Mouse (Mus musculus): ENCODE results near the gene Lamp1.

The Lamp1 gene

DNA sequence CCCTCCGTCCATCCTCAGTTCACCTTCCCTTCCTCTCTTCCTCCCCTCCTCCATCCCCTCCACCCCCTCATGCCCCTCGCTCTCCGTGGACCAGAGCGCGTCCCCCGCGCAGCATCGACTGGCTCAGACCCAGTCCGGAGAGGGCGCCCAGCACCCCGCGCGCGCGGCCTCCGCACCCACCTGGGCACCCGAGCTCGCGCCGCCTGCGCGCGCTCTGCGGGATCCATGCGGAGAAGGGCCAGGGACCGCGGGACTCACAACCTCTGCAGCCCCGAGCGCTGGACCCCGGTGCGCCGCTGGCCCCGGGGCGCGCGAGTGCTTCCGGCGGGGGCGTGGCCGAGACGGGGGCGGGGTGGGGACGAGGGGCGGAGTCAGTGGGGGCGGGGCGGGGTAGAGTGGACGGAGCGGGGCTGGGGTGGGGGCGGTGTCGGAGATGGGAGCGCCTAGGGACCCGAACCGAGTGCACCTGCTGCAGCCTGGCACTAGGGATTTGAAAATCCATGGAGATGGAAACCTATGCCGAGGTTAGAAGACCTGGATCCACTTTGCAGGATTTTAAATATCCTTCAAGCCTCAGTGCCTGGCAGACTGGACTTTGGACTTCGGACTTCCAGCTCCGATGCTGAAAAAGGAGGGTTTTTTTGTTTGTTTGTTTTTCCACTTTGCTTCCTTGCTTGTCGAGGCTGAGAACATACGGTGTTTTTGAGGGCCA is 41.5 kb downstream of the Lamp1 start, which contains the start of gene Grtp1:
Gene Grtp1 (minus strand): TSS at position 320 of the 712 bp plus-strand sequence.
- peak in 1 of 2 experiments; percentile 41 for DNase-seq (ENCODE audit: low spot score in 2 of 2)

DNA sequence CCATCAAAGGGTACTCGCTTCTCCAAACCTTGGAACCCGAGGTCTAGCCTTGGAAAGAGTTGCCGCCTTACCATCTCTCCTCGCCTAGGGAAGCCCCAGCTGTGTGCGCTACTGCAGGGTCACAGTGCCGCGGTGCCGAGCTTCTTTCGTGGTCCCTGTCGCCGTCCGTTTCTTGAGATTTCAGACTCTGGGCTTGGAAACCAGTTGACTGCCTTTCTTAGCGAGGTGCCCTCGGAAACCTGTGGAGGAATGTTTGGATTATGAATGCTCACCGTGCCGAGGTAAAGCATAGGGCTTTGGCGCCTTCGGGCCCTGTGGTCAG is 42.0 kb downstream of the Lamp1 start:
- no peak for DNase-seq (ENCODE audit: low spot score in 2 of 2)

DNA sequence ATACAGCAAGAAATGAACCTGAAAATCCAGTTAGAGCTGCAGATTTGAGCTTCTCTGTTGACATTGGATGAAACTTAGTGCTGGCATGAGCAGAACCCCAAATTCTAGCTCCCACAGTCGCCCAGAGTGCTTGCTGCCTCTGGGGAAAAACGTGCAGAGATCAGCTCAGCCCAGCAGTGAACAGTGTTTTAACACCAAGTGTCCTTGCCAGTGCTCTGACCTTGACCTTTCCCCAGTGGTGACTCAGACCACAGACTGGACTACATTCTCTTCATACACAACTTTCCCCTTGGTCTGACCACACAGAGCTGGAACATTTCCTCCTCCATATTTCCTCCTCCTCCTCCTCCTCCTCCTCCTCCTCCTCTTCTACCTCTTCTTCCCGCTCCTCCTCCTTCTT is 43.1 kb downstream of the Lamp1 start:
- no peak for DNase-seq (ENCODE audit: low spot score in 2 of 2)

DNA sequence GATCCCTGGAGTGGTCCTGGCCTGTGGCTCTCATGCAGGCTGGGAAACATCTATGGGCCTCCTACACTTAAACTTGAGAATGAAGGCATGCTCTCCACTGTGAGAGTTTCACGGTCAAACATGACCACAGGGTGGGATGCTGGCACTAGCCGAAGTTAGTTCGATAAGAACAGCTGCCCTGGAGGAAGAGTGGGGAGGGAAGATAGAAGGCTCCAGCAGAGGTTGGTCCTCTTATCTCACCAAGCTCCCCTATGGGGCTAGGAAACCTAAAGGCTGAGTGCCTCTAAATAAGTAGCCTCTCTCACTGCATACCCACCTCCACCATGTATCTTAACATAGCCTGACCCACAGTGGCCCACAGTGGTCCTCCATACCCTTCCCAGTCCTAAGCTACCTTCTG is 43.8 kb downstream of the Lamp1 start:
- DNase-seq (ENCODE audit: low spot score in 2 of 2), result no peak

DNA sequence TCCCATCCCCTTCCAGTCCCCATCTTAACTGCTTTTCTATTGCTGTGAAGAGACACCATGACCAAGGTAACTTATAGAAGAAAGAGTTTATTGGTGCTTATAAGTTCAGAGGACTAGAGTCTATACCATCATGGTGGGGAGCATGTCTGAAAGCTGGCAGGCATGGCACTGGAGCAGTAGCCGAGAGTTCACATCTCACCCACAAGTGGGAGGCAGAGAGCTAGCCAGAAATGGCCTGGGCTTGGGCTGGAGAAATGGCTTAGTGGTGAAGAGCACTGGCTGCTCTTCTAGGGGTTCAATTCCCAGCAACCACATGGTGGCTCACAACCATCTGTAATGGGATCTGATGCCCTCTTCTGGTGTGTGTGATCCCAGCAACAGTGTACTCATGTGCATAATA is 44.5 kb downstream of the Lamp1 start:
- DNase-seq (ENCODE audit: low spot score in 2 of 2), result no peak

DNA sequence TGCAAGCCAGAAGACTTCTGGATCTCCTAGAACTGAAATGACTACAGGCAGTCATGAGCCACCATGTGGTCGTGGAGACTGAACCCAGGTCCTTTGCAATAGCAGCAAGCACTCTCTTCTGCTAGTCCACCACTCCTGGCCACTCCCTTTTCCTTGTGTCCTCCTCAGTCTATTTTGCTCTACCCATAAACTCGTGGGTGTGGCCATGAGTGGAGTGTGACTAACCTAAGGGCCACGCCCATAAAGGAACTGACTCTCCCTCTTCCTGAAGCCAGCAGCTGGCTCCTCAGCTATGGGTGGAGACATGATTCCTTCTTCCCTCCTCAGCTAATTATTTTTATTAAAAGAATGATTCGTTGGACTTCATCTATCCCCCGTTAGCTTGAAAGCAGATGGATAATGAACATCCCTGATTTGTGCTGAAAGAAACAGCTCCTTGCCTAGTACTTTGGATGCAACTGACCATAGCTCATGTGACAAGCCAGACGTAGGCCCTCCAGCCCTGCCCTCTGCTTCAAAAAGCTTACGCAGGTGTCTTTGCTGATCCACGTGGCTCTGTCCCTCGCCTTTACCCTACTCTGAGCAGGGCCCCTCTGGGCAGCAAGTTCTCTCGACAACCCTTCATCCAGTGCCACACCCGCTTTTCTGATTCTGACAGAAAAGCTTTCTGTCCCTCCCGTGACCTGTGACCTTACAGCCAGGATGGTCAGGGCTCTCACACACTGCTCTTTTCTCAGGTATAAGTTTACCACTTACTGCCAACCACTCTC is 45.6 kb downstream of the Lamp1 start:
- DNase-seq (ENCODE audit: low spot score in 2 of 2), result peak; percentile 57 to 63

DNA sequence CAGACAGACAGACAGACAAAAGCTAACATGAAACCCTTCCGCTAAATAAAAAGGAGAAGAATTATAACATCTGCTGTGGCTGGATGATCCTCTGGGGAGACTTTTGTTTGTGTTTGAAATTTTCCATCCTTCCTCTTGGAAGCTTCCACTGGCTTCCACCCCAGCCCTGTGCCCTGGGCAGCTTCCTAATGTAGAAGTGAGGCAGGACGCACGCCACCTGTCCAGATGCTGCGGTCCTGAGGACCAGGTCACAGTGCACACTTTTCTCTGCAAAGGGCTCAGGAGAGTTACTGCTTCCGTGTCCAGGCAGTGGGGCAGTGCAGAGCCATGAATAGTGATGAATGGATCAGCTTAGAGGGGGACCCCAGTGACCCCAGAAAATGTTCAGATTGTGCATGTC is 46.4 kb downstream of the Lamp1 start:
- no peak for DNase-seq (ENCODE audit: low spot score in 2 of 2)

DNA sequence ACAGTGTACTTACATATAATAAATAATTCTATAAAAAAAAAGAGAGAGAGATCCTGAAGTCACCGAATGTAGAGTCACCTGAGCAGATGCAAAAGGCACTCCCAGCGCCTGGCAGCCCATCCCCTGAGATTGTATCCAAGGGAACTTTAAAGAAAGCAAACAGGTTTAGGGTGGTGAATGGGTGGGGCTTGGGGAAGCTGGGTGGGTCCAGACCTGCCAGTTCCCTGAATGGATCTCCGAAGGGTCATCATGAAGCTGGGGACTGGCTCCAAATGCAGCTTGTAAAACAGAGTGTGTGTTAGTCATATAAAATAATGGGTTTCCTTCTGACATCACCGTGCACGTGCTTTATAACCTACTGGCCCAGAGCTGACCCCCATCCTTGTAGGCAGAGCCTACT is 47.3 kb downstream of the Lamp1 start:
- DNase-seq (ENCODE audit: low spot score in 2 of 2), result peak in 1 of 2 experiments; percentile 23

DNA sequence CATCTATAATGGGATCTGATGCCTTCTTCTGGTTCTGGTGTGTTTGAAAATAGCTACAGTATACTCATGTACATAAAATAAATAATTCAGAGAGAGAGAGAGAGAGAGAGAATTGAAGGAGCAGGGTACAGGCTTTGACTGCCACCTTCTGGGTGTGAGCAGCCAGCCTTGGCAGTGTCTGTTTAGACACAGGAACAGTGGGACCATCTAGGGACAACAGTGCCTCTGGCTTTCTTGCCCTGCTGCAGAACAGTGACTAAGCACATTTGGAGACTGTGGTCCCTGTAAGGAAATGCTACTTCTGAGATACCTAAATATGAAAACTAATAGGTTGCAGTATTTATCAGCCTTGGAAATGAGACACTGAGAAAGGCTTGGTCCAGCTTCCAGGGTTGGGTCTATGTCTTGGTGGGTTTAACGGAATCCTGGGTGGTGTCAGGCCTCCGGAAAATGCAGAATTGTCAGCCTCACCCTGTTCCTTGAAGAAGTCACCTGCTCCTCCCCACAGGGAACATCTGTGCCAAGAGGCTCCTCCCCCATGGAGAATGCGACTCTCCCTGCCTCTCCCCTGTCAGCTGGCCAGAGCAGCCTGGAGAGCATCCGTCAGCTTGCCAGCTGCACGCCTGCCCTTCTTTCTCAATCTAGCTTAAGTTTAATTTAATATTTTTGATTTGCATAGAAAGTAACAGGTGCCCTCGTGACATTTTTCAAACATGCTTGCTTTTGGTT is 49.8 kb downstream of the Lamp1 start:
- DNase-seq (ENCODE audit: low spot score in 2 of 2), result peak in 1 of 2 experiments; percentile 52

DNA sequence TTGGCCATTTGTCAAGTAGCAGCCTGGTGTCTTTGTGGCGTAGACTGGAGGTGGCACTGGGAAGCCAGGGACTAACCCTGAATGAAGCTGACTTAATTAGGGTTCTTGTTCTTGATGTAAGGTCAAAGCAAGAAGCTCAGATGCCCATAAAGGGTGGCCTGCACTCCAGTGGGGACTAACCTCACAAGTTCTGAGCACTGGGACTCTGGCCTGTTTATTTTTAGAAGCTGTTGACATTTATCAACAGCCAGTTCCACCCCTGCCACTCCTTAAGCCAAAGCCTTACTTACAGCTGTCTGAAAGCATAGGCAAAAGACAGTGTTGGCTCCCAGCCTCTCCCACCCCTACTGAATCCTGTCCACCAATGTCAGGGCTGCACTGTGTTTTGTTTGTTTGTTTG is 50.8 kb downstream of the Lamp1 start:
- no peak for DNase-seq (ENCODE audit: low spot score in 2 of 2)

DNA sequence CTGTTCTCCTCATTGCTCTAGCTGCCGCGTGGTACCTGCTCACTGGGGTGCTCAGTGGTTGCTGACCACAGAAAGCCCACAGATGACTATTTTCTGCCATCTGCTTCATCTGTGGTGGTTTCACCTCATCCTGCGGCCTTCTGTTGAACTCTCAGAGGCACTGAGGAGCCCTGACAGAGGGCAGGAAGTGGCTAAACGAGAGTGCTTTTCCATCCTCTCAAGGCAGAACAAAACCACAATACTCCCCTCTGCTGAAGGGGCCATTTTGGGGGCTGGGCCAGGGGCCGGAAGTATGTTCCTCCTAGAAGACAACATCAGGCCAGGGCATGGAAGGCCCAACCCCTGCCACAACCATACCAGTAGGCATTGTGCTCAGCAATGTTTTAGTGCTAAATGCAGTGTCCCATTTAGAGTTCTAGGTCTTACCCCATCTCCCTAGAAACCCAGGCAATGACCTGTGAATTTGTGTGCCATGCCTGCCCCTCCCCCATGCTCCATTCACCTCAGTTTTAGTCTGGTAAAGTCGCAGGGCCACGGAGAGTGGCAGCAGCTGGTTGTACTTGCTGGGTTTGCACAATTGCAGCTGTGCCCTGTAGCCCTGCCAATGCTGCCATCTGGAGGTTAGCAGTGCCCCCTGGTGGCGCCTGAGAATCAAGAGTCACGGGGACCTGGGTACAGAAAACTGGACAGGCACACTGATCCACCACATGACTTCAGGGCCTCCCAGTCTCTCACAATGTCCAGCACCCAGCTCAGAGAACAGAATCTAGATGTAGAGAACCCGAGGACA is 54.7 kb downstream of the Lamp1 start:
- peak; percentile 85 to 90 for DNase-seq (ENCODE audit: low spot score in 2 of 2)

DNA sequence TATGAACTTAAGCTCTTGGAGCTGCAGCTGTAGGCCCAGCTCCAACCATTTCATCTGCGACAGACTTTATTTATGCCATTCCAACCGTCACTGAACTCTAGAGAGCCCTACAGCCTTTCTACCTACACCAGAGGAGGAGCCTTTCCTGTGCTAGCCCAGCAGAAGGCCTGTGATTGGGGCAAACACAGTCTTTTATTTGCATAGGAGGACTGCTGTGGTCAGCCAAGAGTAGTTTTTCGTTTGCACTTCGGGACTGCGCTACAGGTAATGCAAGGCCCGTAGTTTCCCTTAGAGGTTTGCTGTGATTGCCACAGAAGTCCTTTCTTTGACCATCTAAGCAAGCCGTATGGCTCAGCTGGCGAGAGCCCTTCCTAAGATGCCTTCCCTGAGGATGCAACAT is 57.4 kb downstream of the Lamp1 start:
- DNase-seq (ENCODE audit: low spot score in 2 of 2), result no peak

DNA sequence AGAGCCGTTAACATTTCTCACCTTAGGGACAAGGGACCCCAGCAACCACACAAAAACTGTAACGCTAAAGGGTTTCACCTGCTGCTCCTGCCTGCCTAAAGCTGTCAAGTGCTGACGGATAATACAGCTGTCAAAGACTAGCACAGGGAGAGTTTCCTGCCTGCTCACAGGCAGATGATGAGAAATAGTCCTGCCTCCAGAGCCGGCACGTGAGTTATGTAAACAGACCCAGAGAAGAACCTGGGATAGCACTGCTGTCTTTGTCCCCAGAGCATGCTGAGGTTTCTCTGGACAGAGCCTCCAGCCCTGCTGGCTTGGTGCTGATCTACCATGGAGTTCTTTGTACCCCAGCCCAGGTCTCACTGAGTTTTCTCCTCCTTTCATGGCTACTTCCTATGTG is 58.1 kb downstream of the Lamp1 start:
- DNase-seq (ENCODE audit: low spot score in 2 of 2), result no peak

DNA sequence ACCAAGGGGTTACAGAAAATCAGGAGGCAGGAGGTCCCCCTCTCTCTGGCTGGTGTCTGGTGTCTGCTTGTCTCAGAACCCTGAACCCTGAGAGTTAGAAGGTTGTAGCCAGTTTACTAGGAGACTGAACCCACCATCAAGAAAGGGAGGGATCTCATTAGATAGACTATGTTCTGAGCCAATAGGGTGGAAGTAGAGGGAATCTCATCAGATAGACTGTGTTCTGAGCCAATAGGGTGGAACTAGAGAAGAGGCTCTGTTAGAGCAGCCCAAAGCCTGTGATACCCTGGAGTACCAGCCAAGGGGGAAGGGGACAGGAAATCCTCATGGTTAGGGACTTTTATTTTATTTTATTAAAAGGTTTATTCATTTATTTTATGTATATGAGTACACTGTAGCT is 59.0 kb downstream of the Lamp1 start:
- DNase-seq (ENCODE audit: low spot score in 2 of 2), result no peak

DNA sequence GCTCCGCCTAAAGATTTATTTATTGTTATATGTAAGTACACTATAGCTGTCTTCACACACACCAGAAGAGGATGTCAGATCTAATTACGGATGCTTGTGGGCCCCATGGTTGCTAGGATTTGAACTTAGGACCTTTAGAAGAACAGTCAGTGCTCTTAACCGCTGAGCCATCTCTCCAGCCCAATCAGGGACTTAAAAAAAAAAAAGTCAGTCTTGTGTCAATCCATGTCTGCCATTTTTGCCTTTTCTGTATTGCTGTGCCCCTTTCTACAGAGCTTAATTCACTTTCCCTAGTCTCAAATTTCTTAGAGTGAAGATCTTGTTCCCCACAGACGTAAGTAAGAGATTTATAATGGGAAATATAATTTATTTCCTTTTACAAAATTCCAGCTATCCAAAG is 59.5 kb downstream of the Lamp1 start:
- DNase-seq (ENCODE audit: low spot score in 2 of 2), result no peak

DNA sequence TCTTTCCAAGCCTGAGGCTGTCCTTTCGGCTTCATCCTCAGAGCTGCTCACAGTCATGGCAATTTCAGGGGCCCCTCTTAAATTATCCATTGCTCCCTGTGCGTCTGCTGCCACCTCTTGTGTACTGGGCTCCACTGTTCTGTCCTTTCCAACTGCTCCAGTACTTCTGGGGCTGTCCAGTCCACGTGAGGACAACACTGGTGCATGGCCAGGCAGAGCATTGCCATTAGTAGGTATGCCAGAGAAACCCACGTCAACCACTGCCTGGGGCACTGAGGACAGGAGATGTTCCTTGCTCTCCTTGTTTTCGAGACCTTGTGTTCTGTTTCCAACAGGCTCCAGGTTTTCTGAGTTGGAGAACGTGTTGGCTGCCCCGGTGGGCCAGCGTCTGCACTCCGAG is 65.5 kb downstream of the Lamp1 start:
- no peak for DNase-seq (ENCODE audit: low spot score in 2 of 2)
